Mouse (Mus musculus) CD8-positive naive resting alpha-beta T cell, adult 2 months (primary cell): Measurements from ENCODE around the gene Tcf12.

Experiments
- DNase-seq, 2 experiments: peaks; one replicate each; pipeline ENCODE4 v3.0.0; 2022; ENCODE audit warnings: low read depth in 2 of 2, low spot score in 2 of 2

Gene Tcf12

GRCm38 (mm10) chr9:71806422-71806805 is 305.3 kb downstream of the Tcf12 start:
- peak in 1 of 2 experiments; percentile 23 for DNase-seq

GRCm38 (mm10) chr9:71805646-71806421 is 305.8 kb downstream of the Tcf12 start:
- DNase-seq = no peak

- DNase-seq = no peak
Observed at GRCm38 (mm10) chr9:71804116-71804515, 307.6 kb downstream of the Tcf12 start.

DNA sequence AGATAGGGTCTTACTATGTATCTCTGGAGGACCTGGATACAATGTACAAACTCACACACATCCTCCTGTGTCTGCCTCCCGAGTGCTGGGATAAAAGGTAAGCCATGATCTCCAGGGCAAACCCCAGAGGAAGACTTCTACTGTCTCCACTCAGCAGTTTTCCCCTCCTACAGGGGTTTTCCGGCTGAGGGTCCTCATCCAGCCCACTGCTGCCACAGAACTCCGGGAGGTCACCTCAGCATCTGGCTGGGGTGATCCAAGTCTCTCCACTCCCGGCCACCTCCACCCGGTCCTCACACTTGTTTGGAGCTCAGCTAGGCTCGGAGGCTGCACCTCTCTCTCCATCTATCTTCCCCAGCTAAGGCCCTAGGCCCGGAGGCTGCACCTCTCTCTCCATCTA is 308.4 kb downstream of the Tcf12 start:
- DNase-seq = no peak

DNA sequence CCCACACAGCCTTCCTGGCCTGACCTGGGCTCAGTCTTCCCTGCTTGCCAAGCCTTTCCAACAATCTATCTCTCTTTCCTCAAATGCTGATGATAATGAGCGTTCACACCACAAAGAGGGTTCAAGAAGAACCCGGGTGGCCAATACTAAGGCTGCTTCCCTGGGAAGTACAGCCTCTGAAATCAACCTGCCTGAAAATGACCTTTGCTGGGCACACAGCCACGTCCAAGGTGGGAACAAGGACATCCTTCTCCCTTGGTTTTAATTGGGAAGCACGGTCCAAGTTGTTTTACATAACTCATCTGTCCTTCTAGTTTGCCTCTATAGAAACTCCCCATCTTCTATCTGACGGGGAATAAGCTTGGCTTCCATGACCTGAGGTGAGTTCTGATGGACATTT is 312.1 kb downstream of the Tcf12 start:
- no peak for DNase-seq

- no peak for DNase-seq
Observed at GRCm38 (mm10) chr9:71798176-71798575, 313.5 kb downstream of the Tcf12 start.
